Mouse (Mus musculus): Measurements from ENCODE around the gene Ppfibp1. TPM values are rescaled to one million over a fixed set of nuclear protein-coding genes. Genes with fewer than 3 reads are reported as not detected.

The Ppfibp1 gene
- total and polyA plus RNA-seq, 3 experiments, result 1.1 to 8.6 (median 3.3) TPM

DNA sequence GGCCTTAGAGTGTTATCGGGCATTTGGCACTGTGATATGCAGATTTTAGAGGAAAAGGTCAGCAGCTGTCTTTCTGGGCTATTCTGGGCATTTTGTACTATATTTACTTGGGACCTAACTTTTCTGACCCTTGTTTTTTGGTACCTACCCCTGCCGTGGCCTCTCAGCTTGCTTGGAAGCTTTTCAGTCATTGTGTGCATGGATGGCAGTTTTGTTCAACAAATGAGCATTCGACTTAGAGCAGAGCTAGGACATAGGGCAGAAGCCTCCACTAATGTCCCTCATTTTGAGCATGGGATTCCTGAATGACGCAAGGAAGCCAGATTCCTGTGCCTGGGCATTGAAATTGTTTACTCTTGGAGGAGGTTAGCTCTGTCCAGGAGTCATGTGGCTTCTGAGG lies 56.5 kb downstream of the Ppfibp1 start:
- H3K36me3 ChIP-seq (replicated peaks), result no peaks in the 10 kb centered on the region
- H3K9me3 ChIP-seq (replicated peaks), result no peaks in the 10 kb centered on the region
- no peaks in the 10 kb centered on the region for H3K27me3 ChIP-seq (ENCODE audit: insufficient read depth, low read length)
- H3K4me3 ChIP-seq (ENCODE audit: low read depth, low read length), result no peak overlapping the region
- DNase-seq (ENCODE audit: low spot score) (no peak), ATAC-seq (ENCODE audit: extremely low read depth, insufficient number of reproducible peaks, low FRiP score, poor library complexity, severe bottlenecking) (no peak)
- no peak for TF ChIP-seq POLR2AphosphoS5 (IDR thresholded peaks at IDR 0.05; ENCODE audit: insufficient replicate concordance, low read depth, low read length)
- TF ChIP-seq TAL1 (conservative IDR thresholded peaks at IDR 0.05; ENCODE audit: low read depth, low read length), result no peak
- TF ChIP-seq CTCF (IDR thresholded peaks at IDR 0.05; ENCODE audit: low read depth, low read length), result no peak
- no peak for TF ChIP-seq GATA2 (IDR thresholded peaks at IDR 0.05; ENCODE audit: borderline replicate concordance, low read depth, low read length)
- no peaks in the 10 kb centered on the region for H3K4me1 ChIP-seq (ENCODE audit: insufficient read depth, low read depth, low read length)

DNA sequence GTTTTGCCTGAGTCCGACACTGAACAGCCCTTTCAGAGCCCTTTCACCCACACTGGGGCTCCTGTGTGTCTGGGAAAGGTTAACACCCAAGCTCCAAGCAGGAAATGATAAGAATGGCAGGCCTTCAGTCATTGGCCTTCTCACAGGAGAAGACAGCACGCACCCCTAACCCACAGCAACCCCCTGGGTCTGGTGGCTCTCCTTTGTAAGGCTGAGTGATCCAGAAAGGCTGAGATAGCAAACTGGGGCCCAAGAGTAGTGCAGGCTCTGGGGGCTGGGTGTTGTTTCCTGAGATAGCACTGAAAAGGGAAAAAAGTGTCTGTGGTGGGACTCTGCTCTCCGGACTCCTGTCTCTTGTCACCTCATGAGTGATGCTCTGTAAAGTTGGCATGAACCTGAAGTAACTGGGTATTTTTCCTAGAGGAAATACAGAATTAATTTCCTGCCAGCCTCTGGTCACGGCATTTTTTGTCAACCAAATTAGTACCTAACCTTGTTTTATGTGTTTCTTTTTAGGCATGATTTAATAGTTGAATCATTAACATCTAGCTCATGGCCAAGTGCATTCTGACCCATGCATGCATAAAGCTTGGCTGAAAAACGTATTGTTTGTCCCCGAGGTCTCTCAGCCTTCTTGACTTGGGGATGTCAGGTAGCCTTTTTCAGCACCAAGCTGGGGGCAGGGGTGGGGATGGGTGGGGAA lies 58.2 kb downstream of the Ppfibp1 start:
- no peak for DNase-seq (ENCODE audit: low spot score)
- Histone ChIP-seq H3K4me1 (ENCODE audit: insufficient read depth, low read depth, low read length) (no peaks in the 10 kb centered on the region), H3K27me3 (ENCODE audit: insufficient read depth, low read length) (no peaks in the 10 kb centered on the region), H3K36me3 (replicated peaks) (no peaks in the 10 kb centered on the region), H3K9me3 (replicated peaks) (no peaks in the 10 kb centered on the region), H3K4me3 (ENCODE audit: low read depth, low read length) (no peak overlapping the region)
- no peak for TF ChIP-seq CTCF (IDR thresholded peaks at IDR 0.05; ENCODE audit: low read depth, low read length)
- no peak for TF ChIP-seq GATA2 (IDR thresholded peaks at IDR 0.05; ENCODE audit: borderline replicate concordance, low read depth, low read length)
- TF ChIP-seq GATA1 (IDR thresholded peaks at IDR 0.05; ENCODE audit: borderline replicate concordance, low read length), result no peak
- no peak for TF ChIP-seq POLR2AphosphoS5 (IDR thresholded peaks at IDR 0.05; ENCODE audit: insufficient replicate concordance, low read depth, low read length)
- TF ChIP-seq TAL1 (conservative IDR thresholded peaks at IDR 0.05; ENCODE audit: low read depth, low read length), result no peak
- ATAC-seq (ENCODE audit: extremely low read depth, insufficient number of reproducible peaks, low FRiP score, poor library complexity, severe bottlenecking), result no peak

DNA sequence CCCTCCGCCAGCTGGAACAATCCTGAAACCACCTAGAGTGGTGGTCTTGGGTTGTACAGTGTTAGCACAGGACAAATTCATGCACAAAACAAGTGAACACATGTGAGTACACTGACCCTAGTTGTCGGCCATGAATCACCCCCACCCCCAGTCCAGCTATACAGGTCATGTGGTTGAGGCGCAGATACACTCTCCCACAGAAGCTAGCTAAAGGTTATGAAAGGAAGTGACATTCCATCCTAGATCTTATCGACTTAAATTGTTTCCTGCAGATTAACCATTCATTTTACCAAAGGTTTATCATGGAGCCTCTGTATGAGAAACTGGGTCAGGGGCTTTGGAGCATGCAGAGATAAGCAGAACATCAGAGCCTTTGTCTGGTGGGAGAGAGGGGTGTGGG lies 58.9 kb downstream of the Ppfibp1 start:
- ATAC-seq (ENCODE audit: extremely low read depth, insufficient number of reproducible peaks, low FRiP score, poor library complexity, severe bottlenecking), result peak; percentile 8; the same call in 1 of the 2 replicates
- no peaks in the 10 kb centered on the region for H3K4me1 ChIP-seq (ENCODE audit: insufficient read depth, low read depth, low read length)

DNA sequence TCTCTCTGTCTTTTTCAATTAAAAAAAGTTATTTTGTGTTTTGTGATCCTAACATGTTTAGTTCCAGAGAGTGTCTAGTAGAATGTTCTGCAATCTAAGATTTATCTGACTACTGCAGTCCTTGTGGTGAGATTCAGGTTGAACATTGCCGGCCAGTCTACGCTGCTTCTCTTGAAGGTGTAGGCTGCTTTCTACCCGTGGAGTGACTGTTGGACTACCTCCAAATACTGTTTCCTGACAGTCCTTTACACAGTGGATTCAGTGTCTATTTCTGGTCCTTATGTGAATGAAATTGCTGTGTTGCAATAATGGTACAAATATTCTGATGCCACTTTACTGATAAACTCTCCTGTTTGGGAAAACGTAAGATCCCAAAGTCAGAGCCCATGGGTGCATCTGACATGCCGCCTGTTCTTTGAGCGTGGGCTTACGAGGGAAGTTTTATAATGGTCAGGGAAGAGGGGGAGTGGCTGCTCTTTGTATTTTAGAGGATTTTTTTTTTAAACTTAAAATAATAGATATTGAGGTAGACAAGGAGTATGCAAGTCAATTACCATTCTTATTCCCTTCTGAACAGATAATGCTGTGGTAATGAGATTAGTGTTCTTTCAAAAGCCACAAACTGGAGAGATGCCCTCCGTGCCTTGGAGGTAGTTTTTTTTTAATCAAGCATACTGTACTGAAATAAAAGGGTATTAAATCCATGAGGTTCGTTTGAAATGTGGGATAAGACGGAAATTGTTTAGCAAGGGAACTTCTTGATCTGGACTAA lies 61.6 kb downstream of the Ppfibp1 start:
- Histone ChIP-seq H3K27me3 (ENCODE audit: insufficient read depth, low read length) (no peaks in the 10 kb centered on the region; the same call in 1 of the 2 replicates), H3K4me1 (ENCODE audit: insufficient read depth, low read depth, low read length) (no peaks in the 10 kb centered on the region), H3K36me3 (replicated peaks) (no peaks in the 10 kb centered on the region), H3K9me3 (replicated peaks) (no peaks in the 10 kb centered on the region), H3K4me3 (ENCODE audit: low read depth, low read length) (no peak overlapping the region)
- DNase-seq (ENCODE audit: low spot score), result no peak
- no peak for ATAC-seq (ENCODE audit: extremely low read depth, insufficient number of reproducible peaks, low FRiP score, poor library complexity, severe bottlenecking)
- TF ChIP-seq GATA1 (IDR thresholded peaks at IDR 0.05; ENCODE audit: borderline replicate concordance, low read length), result no peak
- no peak for TF ChIP-seq GATA2 (IDR thresholded peaks at IDR 0.05; ENCODE audit: borderline replicate concordance, low read depth, low read length)
- no peak for TF ChIP-seq CTCF (IDR thresholded peaks at IDR 0.05; ENCODE audit: low read depth, low read length)
- TF ChIP-seq POLR2AphosphoS5 (IDR thresholded peaks at IDR 0.05; ENCODE audit: insufficient replicate concordance, low read depth, low read length), result no peak
- no peak for TF ChIP-seq TAL1 (conservative IDR thresholded peaks at IDR 0.05; ENCODE audit: low read depth, low read length)

More for the DNA sequence above, 58.9 kb downstream of the Ppfibp1 start:
- Histone ChIP-seq H3K27me3 (ENCODE audit: insufficient read depth, low read length) (no peaks in the 10 kb centered on the region), H3K9me3 (replicated peaks) (no peaks in the 10 kb centered on the region), H3K4me3 (ENCODE audit: low read depth, low read length) (no peak overlapping the region), H3K36me3 (replicated peaks) (no peaks in the 10 kb centered on the region)
- DNase-seq (ENCODE audit: low spot score), result no peak
- TF ChIP-seq GATA2 (IDR thresholded peaks at IDR 0.05; ENCODE audit: borderline replicate concordance, low read depth, low read length), result no peak
- TF ChIP-seq CTCF (IDR thresholded peaks at IDR 0.05; ENCODE audit: low read depth, low read length), result no peak
- no peak for TF ChIP-seq POLR2AphosphoS5 (IDR thresholded peaks at IDR 0.05; ENCODE audit: insufficient replicate concordance, low read depth, low read length)
- TF ChIP-seq GATA1 (IDR thresholded peaks at IDR 0.05; ENCODE audit: borderline replicate concordance, low read length), result no peak
- TF ChIP-seq TAL1 (conservative IDR thresholded peaks at IDR 0.05; ENCODE audit: low read depth, low read length), result no peak

DNA sequence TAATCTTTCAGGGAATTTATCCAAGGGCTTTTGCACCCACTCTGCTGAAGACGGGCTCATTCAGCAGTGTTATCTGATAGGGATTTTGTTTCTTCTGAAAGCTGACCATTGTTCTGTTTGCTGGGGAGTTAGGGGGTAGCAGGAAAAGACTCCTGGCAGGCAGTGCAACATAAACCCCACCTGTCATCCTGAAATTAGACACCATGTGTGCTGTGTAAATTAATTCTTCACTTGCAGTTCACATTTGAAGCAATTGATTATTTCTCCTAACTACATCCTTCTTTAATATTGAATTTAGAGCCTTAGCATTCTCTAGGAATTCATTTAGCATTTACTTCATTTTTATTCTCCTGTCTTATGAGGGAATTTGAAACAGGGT lies 62.2 kb downstream of the Ppfibp1 start:
- TF ChIP-seq GATA2 (IDR thresholded peaks at IDR 0.05; ENCODE audit: borderline replicate concordance, low read depth, low read length), result no peak
- TF ChIP-seq POLR2AphosphoS5 (IDR thresholded peaks at IDR 0.05; ENCODE audit: insufficient replicate concordance, low read depth, low read length), result no peak
- TF ChIP-seq TAL1 (conservative IDR thresholded peaks at IDR 0.05; ENCODE audit: low read depth, low read length), result no peak
- TF ChIP-seq CTCF (IDR thresholded peaks at IDR 0.05; ENCODE audit: low read depth, low read length), result no peak
- no peak for TF ChIP-seq GATA1 (IDR thresholded peaks at IDR 0.05; ENCODE audit: borderline replicate concordance, low read length)
- Histone ChIP-seq H3K4me3 (ENCODE audit: low read depth, low read length) (no peak overlapping the region), H3K4me1 (ENCODE audit: insufficient read depth, low read depth, low read length) (no peaks in the 10 kb centered on the region), H3K36me3 (replicated peaks) (no peaks in the 10 kb centered on the region), H3K9me3 (replicated peaks) (no peaks in the 10 kb centered on the region), H3K27me3 (ENCODE audit: insufficient read depth, low read length) (no peaks in the 10 kb centered on the region; the same call in 1 of the 2 replicates)
- DNase-seq (ENCODE audit: low spot score) (no peak), ATAC-seq (ENCODE audit: extremely low read depth, insufficient number of reproducible peaks, low FRiP score, poor library complexity, severe bottlenecking) (no peak)

DNA sequence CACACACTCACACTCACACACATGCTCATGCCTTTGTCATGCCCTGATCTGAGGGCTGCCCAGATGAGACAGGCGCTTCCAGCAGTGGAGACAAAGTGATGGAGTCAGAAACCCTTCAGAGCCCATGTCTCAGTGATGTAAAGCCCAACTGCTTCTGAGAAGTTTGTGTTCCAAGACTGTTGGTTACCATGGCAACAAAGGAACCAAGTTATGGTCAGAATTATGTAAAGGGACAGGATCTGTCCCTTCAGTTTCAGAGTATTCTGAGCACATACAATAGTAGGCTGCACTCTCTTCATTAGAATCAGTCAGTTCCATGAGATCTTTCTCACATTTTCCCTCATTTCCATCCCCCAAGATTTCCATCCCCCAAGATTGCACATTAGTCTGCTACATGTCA lies 66.0 kb downstream of the Ppfibp1 start, which contains the start of gene 1700034J05Rik:
Gene 1700034J05Rik (minus strand): TSS at position 165 of the 400 bp plus-strand sequence.
- Histone ChIP-seq H3K36me3 (replicated peaks) (no peaks in the 10 kb centered on the region), H3K4me3 (ENCODE audit: low read depth, low read length) (no peak within 1 kb of the TSS), H3K4me1 (ENCODE audit: insufficient read depth, low read depth, low read length) (no peaks in the 10 kb centered on the region), H3K9me3 (replicated peaks) (no peaks in the 10 kb centered on the region), H3K27me3 (ENCODE audit: insufficient read depth, low read length) (peaks cover 3% of the 10 kb centered on the region)
- TF ChIP-seq CTCF (IDR thresholded peaks at IDR 0.05; ENCODE audit: low read depth, low read length), result no peak
- DNase-seq (ENCODE audit: low spot score) (no peak), ATAC-seq (ENCODE audit: extremely low read depth, insufficient number of reproducible peaks, low FRiP score, poor library complexity, severe bottlenecking) (no peak)

All from G1E (cell line).